Mouse (Mus musculus): Measurements from ENCODE around the gene Git2. TPM values are rescaled to one million over a fixed set of nuclear protein-coding genes. Genes with fewer than 3 reads are reported as not detected.

The Git2 gene
- 36.7 and 39.8 TPM in 2 replicates for polyA plus RNA-seq (2015; fragmentation: Nextera tagmentation; extraction: Ambion mirVana)

DNA sequence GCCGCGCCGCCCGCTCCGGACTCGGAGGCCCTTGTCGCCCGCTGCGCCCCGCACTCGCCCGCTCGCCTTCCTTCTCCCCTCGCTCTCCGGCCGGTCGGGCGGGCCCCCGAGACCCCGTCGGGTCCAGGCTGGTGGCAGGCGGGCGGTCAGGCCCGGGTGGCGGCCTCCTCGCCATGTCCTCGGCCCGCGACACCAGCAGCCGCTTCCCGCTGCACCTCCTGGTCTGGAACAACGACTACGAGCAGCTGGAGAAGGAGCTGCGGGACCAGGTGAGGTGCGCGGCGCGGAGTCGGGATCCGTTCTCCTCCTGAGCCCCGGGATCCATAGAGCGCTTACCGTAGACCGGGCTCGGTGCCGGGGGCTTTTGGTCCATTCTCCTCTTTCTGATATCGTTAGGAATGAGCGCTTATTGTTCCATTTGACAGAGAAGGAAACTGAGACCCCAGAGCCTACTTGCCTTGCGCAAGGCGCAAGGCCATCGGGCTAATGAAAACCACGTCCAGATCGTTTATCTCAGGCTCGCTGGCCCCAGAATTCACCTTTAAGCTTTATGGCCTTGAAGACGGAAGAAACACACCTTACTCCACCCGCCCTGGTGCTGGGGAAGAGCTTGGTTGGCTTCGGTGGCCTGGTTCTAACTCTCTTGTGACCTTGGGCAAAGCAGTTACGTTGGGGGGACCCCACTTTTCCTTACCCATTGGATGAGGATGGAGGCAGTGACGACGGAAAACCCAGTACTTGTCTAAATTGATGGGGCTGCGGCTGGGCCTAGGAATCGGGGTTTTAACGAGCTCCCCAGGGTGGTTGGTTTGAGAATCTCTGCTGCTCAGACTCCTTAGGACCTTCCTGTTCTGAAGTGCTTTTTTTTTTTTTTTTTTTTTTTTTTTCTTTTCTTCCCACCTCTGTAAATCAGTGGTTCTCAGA is at the start of gene Git2:
Gene Git2 (minus strand): TSS at position 462 of the 924 bp plus-strand sequence.
- peak within 1 kb of the TSS; percentile 91 for H3K27ac ChIP-seq
- H3K27me3 ChIP-seq (replicated peaks), result no peaks in the 10 kb centered on the region
- H3K4me2 ChIP-seq, result peak within 1 kb of the TSS; percentile 88
- H3K36me3 ChIP-seq, result no peaks in the 10 kb centered on the region
- no peak for ATAC-seq (ENCODE audit: insufficient read depth, low FRiP score, low read depth)
- WGBS, result under 1% methylated on average over 63 of the region's 63 CpGs
- peak within 1 kb of the TSS; percentile 97 for H3K9ac ChIP-seq
- no peaks in the 10 kb centered on the region for H3K9me3 ChIP-seq
- peak within 1 kb of the TSS; percentile 99 for H3K4me3 ChIP-seq (replicated peaks)
- H3K4me1 ChIP-seq, result peaks cover 10% of the 10 kb centered on the region

DNA sequence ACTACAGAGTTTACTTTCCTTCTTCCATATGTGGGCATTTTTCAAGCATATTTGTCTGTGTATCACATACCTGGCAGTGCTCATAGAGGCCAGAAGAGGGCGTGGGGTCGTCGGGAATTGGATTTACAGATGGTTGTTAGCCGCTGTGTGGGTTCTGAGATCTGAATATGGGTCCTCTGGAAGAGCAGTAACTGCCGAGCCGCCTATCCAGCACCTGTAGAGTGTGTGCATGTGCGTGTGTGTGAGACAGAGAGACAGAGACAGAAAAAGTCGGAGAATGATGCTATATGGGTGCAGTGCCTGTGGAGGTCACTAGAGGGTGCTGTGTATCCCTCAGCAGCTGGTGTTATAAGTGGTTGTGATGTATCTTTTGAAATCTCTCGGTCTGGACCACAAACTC is 48.9 kb upstream of the Git2 start:
- WGBS, result 18% methylated on average over 9 of the region's 9 CpGs

DNA sequence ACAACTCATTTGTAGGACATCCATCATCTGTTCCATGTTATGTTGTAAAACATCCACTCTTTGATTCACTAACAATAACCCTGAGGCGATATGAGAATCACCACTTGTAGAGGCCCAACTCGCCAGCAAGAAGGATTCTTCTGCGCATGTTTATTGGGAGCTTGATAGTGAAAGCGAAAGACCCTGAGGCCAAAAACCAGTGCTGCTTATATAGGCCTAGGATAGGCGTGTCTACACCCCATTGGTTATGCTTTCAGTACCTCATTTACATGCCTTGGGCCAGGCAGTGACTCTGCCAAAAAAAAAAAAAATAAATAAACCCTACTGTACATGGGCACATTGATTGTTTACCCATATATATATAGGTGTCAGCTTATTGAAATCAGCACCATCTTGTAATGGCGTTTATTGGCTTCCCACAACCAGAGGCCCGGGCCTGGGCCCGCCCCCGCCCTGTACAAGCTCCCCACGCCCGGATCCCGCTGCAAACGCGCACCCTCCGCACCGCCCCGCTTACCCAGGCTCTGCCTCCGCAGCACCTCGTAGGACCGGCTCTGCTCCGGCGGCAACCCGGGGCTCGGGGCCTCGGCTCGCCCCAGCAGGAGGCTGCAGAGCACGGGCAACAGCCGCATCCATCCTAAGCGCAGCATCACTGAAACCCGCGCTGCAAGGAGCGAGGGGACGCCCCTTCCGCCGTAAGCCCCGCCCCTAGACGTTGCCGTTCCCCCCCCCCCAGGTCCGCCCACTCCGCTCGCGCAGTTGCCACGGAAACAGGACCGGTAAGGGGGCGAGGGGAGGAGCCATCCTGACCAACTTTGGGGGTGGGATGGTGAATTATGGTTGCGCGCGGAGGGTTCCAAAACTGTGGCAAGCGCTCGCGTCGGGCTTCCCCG is 47.7 kb upstream of the Git2 start, which contains the start of gene 1500011B03Rik:
Gene 1500011B03Rik (minus strand): TSS at position 673 of the 893 bp plus-strand sequence.
- 9% methylated on average over 53 of the region's 53 CpGs for WGBS
- ATAC-seq (ENCODE audit: insufficient read depth, low FRiP score, low read depth), result peak; percentile 76

More for the DNA sequence above, 48.9 kb upstream of the Git2 start:
- Histone ChIP-seq H3K27ac (no peak overlapping the region), H3K9me3 (no peaks in the 10 kb centered on the region), H3K4me3 (replicated peaks) (no peak overlapping the region), H3K4me2 (peak overlapping the region; percentile 17; the same call in 1 of the 2 replicates), H3K4me1 (peaks cover 8% of the 10 kb centered on the region), H3K27me3 (replicated peaks) (no peaks in the 10 kb centered on the region), H3K36me3 (peaks cover 3% of the 10 kb centered on the region; the same call in 1 of the 2 replicates), H3K9ac (no peak overlapping the region)
- no peak for ATAC-seq (ENCODE audit: insufficient read depth, low FRiP score, low read depth)

DNA sequence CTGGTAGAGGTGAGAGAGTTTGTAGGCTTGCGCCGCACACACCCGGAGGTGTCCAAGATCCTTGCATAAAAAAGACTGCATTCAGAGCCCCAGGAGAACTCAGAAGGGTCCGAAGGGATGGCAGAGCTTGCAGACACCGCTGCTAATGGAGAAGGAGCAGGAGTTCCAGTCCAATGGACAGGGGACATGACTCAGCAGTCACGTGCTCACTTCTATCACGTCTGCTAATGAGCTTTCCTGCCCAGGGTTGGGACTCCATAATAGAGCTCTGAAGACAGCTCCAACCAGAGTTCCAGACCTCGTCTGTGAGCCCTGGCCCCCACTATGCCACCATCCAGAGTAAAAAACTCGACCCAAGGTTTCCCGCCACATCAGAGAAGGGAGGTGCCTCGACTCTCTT is 42.8 kb upstream of the Git2 start:
- no peak overlapping the region for H3K4me2 ChIP-seq
- 80% methylated on average over 11 of the region's 11 CpGs for WGBS
- ATAC-seq (ENCODE audit: insufficient read depth, low FRiP score, low read depth), result no peak

More for the DNA sequence above, 47.7 kb upstream of the Git2 start, which contains the start of gene 1500011B03Rik:
- Histone ChIP-seq H3K36me3 (peaks cover 3% of the 10 kb centered on the region; the same call in 1 of the 2 replicates), H3K4me2 (peak within 1 kb of the TSS; percentile 81), H3K9ac (peak within 1 kb of the TSS; percentile 63; the same call in 1 of the 2 replicates), H3K4me3 (replicated peaks) (peak within 1 kb of the TSS; percentile 70), H3K4me1 (peaks cover 8% of the 10 kb centered on the region), H3K27ac (peak within 1 kb of the TSS; percentile 77), H3K27me3 (replicated peaks) (no peaks in the 10 kb centered on the region), H3K9me3 (no peaks in the 10 kb centered on the region)

DNA sequence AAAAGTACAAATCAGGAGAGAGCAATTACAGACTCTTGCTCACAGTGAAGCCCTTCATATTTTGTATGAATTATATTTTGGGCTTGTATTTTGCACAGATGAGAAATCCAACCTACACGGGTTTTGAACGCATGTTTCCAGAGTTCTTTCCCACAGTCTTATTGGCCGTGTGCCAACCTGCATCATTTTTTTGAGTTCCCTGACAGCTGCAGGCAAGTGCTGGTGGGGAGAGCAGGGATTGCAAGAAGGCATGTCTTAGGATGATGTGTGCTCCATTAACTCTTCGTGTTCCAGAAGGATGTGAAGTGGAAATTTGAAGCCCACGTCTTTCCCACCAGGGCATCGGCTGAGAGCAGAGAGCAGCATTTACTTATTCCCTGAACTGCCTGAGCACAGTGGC is 41.3 kb upstream of the Git2 start:
- peaks cover 3% of the 10 kb centered on the region; the same call in 1 of the 2 replicates for H3K36me3 ChIP-seq
- H3K4me1 ChIP-seq, result no peaks in the 10 kb centered on the region
- no peaks in the 10 kb centered on the region for H3K27me3 ChIP-seq (replicated peaks)
- no peak overlapping the region for H3K4me2 ChIP-seq
- H3K9ac ChIP-seq, result no peak overlapping the region
- ATAC-seq (ENCODE audit: insufficient read depth, low FRiP score, low read depth), result no peak
- 49% methylated on average over 6 of the region's 6 CpGs for WGBS
- no peak overlapping the region for H3K27ac ChIP-seq
- no peaks in the 10 kb centered on the region for H3K9me3 ChIP-seq
- no peak overlapping the region for H3K4me3 ChIP-seq (replicated peaks)

More for the DNA sequence above, 42.8 kb upstream of the Git2 start:
- no peaks in the 10 kb centered on the region for H3K4me1 ChIP-seq
- H3K27me3 ChIP-seq (replicated peaks), result no peaks in the 10 kb centered on the region
- H3K9me3 ChIP-seq, result no peaks in the 10 kb centered on the region
- H3K36me3 ChIP-seq, result peaks cover 3% of the 10 kb centered on the region; the same call in 1 of the 2 replicates
- no peak overlapping the region for H3K27ac ChIP-seq
- H3K4me3 ChIP-seq (replicated peaks), result no peak overlapping the region
- H3K9ac ChIP-seq, result no peak overlapping the region

DNA sequence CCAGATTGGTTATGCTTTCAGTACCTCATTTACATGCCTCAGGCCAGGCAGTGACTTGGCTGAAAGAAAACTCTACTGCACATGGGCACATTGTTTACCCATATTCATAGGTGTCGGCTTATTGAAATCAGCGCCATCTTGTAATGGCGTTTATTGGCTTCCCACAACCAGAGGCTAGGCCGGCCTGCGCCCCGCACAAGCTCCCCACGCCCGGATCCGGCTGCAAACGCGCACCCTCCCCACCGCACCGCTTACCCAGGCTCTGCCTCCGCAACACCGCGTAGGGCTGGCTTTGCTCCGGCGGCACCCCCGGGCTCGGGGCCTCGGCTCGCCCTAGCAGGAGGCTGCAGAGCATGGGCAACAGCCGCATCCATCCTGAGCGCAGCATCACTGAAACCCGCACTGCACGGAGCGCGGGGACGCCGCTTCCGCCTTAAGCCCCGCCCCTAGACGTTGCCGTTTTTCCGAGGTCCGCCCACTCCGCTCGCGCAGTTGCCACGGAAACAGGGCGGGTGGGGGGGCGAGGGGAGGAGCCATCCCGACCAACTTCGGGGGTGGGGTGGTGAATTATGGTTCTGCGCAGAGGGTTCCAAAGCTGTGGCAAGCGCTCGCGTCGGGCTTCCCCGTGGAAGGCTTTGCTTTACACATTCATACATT is 38.3 kb upstream of the Git2 start:
- peak; percentile 93 for ATAC-seq (ENCODE audit: insufficient read depth, low FRiP score, low read depth)
- under 1% methylated on average over 50 of the region's 50 CpGs for WGBS
- peak overlapping the region; percentile 83 for H3K27ac ChIP-seq
- H3K4me1 ChIP-seq, result no peaks in the 10 kb centered on the region
- no peaks in the 10 kb centered on the region for H3K9me3 ChIP-seq
- H3K36me3 ChIP-seq, result 0 out of 2 replicates have a peak, but pooled peaks cover 5% of the 10 kb centered on the region
- H3K27me3 ChIP-seq (replicated peaks), result no peaks in the 10 kb centered on the region
- H3K9ac ChIP-seq, result peak overlapping the region; percentile 62; the same call in 1 of the 2 replicates
- H3K4me3 ChIP-seq (replicated peaks), result peak overlapping the region; percentile 99
- peak overlapping the region; percentile 70 for H3K4me2 ChIP-seq

DNA sequence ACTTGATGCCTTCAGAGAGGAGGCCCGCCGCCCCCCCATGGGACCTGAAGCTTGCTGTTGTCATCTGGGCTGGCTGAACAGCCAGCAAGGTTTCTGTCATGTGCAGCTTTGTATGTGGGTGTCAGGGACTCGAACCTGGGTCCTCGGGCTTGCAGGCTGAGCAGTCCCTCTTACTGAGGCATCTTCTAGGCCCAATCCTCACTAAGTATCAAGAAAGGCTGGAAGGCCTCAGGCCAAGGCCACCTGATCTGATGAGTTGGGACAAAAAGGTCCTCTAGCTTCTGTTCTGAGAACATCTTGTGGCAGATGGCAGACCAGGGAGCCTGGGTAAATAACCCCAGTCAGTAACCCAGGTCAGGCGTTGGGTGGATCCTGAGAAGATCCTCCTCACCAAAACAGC is 34.5 kb upstream of the Git2 start:
- Histone ChIP-seq H3K27ac (no peak overlapping the region), H3K27me3 (replicated peaks) (no peaks in the 10 kb centered on the region), H3K9ac (no peak overlapping the region), H3K4me2 (no peak overlapping the region), H3K4me1 (0 out of 2 replicates have a peak, but pooled peaks cover 3% of the 10 kb centered on the region), H3K36me3 (0 out of 2 replicates have a peak, but pooled peaks cover 16% of the 10 kb centered on the region), H3K4me3 (replicated peaks) (no peak overlapping the region), H3K9me3 (no peaks in the 10 kb centered on the region)
- WGBS, result 88% methylated on average over 5 of the region's 5 CpGs
- ATAC-seq (ENCODE audit: insufficient read depth, low FRiP score, low read depth), result no peak

DNA sequence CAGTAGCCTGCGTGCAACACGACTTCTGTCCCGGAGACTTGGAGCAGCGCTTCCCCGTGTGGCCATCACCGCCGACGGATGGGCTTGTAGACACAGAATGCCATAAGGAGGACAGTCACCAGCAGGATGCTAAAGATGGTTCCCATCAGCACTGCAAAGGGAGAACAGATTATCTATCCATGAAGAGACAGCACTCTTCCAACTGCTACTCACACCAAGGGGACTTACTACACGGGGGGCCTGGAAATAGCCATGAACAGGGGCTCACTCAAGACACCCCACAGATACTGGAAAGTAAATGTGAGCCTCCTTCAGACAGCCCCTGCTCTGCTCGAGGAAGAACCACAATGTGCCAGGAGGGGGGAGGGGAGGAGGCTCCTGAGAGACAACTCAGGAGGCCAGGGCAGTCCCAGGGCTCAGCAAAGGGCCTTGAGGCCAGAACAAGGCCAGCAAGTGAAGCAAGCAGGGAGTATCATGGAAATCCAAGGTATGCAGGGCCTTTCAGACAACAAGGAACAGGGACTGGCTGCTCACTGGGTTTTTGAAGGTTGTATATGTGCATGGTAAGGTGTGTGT is 34.0 kb upstream of the Git2 start:
- no peaks in the 10 kb centered on the region for H3K27me3 ChIP-seq (replicated peaks)
- no peak overlapping the region for H3K9ac ChIP-seq
- 83% methylated on average over 10 of the region's 10 CpGs for WGBS
- H3K4me2 ChIP-seq, result no peak overlapping the region
- H3K4me3 ChIP-seq (replicated peaks), result no peak overlapping the region
- no peak overlapping the region for H3K27ac ChIP-seq
- H3K36me3 ChIP-seq, result peaks cover 21% of the 10 kb centered on the region; the same call in 1 of the 2 replicates
- 0 out of 2 replicates have a peak, but pooled peaks cover 3% of the 10 kb centered on the region for H3K4me1 ChIP-seq
- no peak for ATAC-seq (ENCODE audit: insufficient read depth, low FRiP score, low read depth)
- no peaks in the 10 kb centered on the region for H3K9me3 ChIP-seq

DNA sequence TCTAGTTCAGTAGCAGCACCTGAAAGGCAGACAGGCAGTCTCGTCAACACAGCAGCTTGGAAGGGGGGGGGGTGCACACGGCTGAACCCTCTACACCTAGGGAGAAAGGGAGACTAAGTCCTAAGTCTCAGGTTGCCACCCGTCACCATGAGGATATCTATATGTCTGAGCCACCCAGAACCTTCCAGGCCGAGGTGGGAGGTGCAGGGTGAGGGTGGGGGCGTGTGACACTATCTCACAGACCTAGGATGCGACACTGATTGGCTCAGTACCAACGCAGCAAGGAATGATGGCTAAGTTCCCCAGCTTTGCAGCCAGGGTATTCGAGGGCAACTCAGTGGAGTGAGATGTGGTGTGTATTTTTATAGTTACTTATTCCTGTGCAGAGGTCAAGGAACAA is 33.1 kb upstream of the Git2 start:
- Histone ChIP-seq H3K9me3 (no peaks in the 10 kb centered on the region), H3K4me2 (no peak overlapping the region), H3K27ac (no peak overlapping the region), H3K9ac (no peak overlapping the region), H3K4me1 (0 out of 2 replicates have a peak, but pooled peaks cover 3% of the 10 kb centered on the region), H3K4me3 (replicated peaks) (no peak overlapping the region), H3K36me3 (peaks cover 30% of the 10 kb centered on the region; the same call in 1 of the 2 replicates), H3K27me3 (replicated peaks) (no peaks in the 10 kb centered on the region)
- ATAC-seq (ENCODE audit: insufficient read depth, low FRiP score, low read depth), result 0 out of 2 replicates have a peak, but pooled peaks have one; percentile 19
- WGBS, result 82% methylated on average over 8 of the region's 8 CpGs

DNA sequence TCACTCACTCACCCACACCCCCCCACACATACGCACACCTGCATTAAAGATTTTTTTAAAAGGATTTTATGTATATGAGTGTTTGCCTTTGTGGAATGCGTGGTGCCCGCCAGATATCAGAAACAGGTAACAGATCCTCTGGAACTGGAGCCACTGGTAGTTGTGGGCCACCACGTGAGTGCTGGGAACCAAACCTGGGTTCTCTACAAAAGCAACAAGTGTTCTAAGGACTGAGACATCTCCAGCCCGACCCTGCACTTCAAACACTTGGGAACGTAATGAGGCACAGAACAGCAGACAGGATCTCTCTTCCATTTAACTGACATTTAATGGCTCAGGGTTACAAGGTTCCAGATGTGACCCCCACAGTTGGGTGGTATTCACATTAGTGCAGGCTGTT is 32.6 kb upstream of the Git2 start:
- H3K4me1 ChIP-seq, result 0 out of 2 replicates have a peak, but pooled peaks cover 3% of the 10 kb centered on the region
- H3K9ac ChIP-seq, result no peak overlapping the region
- H3K4me2 ChIP-seq, result no peak overlapping the region
- no peak overlapping the region for H3K27ac ChIP-seq
- no peaks in the 10 kb centered on the region for H3K9me3 ChIP-seq
- H3K4me3 ChIP-seq (replicated peaks), result no peak overlapping the region
- no peak for ATAC-seq (ENCODE audit: insufficient read depth, low FRiP score, low read depth)
- peaks cover 35% of the 10 kb centered on the region for H3K36me3 ChIP-seq
- 64% methylated on average over 6 of the region's 6 CpGs for WGBS
- no peaks in the 10 kb centered on the region for H3K27me3 ChIP-seq (replicated peaks)

All from stomach, embryonic 15.5 days (tissue).